Mouse (Mus musculus): ENCODE measurements around the gene Spa17. TPM values are rescaled to one million over a fixed set of nuclear protein-coding genes. Genes with fewer than 3 reads are reported as not detected.

Spa17 gene
- 13.8 TPM in 1 of 2 replicates, not detected in the other for total RNA-seq (2014; rRNA removed; ENCODE audit: low replicate concordance)
- polyA plus RNA-seq (2015; fragmentation: Nextera tagmentation; extraction: Ambion mirVana): 14.0 and 15.7 TPM in 2 replicates

DNA sequence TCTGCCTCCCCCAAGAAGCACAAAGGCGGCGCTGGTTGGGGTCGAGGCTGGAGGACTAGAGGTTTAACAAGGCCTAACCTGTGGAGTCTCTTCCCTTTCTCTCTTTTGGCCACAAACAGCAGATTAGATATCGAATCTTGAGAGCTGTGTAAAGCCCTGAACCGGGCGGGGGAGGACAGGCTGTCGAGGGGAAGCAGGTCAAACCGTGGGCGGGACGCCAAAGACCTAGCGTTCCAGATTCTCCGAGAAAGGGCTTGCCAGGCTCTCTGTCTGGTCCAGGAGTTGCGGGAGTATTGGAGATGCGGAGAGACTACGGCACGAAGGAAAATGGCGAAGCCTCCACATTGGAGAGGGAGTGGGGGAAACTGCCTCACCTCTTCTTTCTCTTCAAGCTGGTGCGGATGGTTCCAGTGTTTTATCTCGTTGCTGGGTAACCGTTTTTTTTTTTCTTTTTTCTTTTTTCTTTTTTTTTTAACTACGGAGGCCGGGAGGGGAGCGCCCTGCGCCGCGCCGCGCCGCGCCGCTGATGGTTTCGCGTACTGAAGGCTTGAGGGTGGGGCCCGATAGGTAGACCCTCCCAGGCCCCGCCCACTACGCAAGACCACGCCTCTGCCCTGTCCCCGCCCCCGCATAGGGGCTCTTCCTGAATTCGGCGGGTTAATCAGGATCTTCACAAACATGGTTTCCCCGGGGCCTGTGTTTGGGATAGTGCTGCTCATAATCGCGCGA lies at the start of gene Spa17:
Gene Spa17, minus strand, starts transcription at position 541 of the 729 bp plus-strand sequence.
- H3K9ac ChIP-seq (replicated peaks; ENCODE audit: low read depth, low read length): peak within 1 kb of the TSS; percentile 72
- peak within 1 kb of the TSS; percentile 62 for H3K4me3 ChIP-seq (ENCODE audit: low read depth, low read length)
- H3K27ac ChIP-seq (ENCODE audit: low read depth): peak within 1 kb of the TSS; percentile 87
- under 1% methylated on average over 45 of the region's 45 CpGs for WGBS
- TF ChIP-seq CTCF (IDR thresholded peaks at IDR 0.05; ENCODE audit: low read depth) (no peak), EP300 (IDR thresholded peaks at IDR 0.05; ENCODE audit: low read depth) (peak; percentile 21; the same call in 1 of the 2 replicates)
- H3K4me1 ChIP-seq (ENCODE audit: control insufficient read depth, insufficient read depth): 0 out of 2 replicates have a peak, but pooled peaks cover 7% of the 10 kb centered on the region
- no peaks in the 10 kb centered on the region for H3K27me3 ChIP-seq (ENCODE audit: control insufficient read depth, insufficient read depth, low read length)
- DNase-seq (ENCODE audit: low spot score): peak; percentile 93
- H3K9me3 ChIP-seq (replicated peaks; ENCODE audit: control insufficient read depth, low read length): no peaks in the 10 kb centered on the region
- peak; percentile 98 for ATAC-seq (ENCODE audit: insufficient read depth, low read depth)
- H3K4me2 ChIP-seq (ENCODE audit: low read depth, low read length): peak within 1 kb of the TSS; percentile 79
- H3K36me3 ChIP-seq (replicated peaks; ENCODE audit: control insufficient read depth, insufficient read depth, low read length): no peaks in the 10 kb centered on the region

- ATAC-seq (ENCODE audit: insufficient read depth, low read depth) (no peak), DNase-seq (ENCODE audit: low spot score) (no peak)
- H3K27me3 ChIP-seq (ENCODE audit: control insufficient read depth, insufficient read depth, low read length): no peaks in the 10 kb centered on the region
- no peak for TF ChIP-seq EP300 (IDR thresholded peaks at IDR 0.05; ENCODE audit: low read depth)
- TF ChIP-seq CTCF (IDR thresholded peaks at IDR 0.05; ENCODE audit: low read depth): no peak
- no peaks in the 10 kb centered on the region for H3K36me3 ChIP-seq (replicated peaks; ENCODE audit: control insufficient read depth, insufficient read depth, low read length)
- H3K4me1 ChIP-seq (ENCODE audit: control insufficient read depth, insufficient read depth): no peaks in the 10 kb centered on the region
- no peaks in the 10 kb centered on the region for H3K9me3 ChIP-seq (replicated peaks; ENCODE audit: control insufficient read depth, low read length)
- no peak overlapping the region for H3K27ac ChIP-seq (ENCODE audit: low read depth)
- WGBS: 46% methylated on average over 1 of the region's 1 CpGs
- H3K4me3 ChIP-seq (ENCODE audit: low read depth, low read length): no peak overlapping the region
- no peak overlapping the region for H3K4me2 ChIP-seq (ENCODE audit: low read depth, low read length)
- no peak overlapping the region for H3K9ac ChIP-seq (replicated peaks; ENCODE audit: low read depth, low read length)
Observed at GRCm38 (mm10) chr9:37663210-37663609, 49.7 kb upstream of the Spa17 start.

DNA sequence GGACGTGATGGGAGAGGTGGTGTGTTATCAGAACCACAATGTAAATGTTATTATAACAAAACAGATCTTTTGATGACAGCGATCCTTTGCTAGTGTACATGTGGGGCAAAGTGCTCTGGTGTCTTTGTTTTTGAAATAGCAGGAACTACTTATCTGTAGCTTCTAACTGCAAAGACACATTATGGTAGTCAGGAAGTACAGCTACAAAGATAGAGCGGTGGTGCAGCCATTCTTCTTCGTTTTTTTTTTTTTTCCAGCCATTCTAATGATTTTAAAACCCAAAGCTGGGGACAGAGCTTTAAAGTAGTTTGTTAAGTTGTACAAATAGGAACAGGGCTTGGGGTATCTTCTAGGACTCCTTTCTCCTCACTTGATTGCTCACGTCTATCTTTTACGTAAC lies 45.9 kb upstream of the Spa17 start:
- H3K4me3 ChIP-seq (ENCODE audit: low read depth, low read length): no peak overlapping the region
- 65% methylated on average over 6 of the region's 6 CpGs for WGBS
- ATAC-seq (ENCODE audit: insufficient read depth, low read depth) (no peak), DNase-seq (ENCODE audit: low spot score) (no peak)
- H3K4me2 ChIP-seq (ENCODE audit: low read depth, low read length): no peak overlapping the region
- TF ChIP-seq CTCF (IDR thresholded peaks at IDR 0.05; ENCODE audit: low read depth) (no peak), EP300 (IDR thresholded peaks at IDR 0.05; ENCODE audit: low read depth) (no peak)
- no peaks in the 10 kb centered on the region for H3K9me3 ChIP-seq (replicated peaks; ENCODE audit: control insufficient read depth, low read length)
- H3K4me1 ChIP-seq (ENCODE audit: control insufficient read depth, insufficient read depth): peaks cover 6% of the 10 kb centered on the region; the same call in 1 of the 2 replicates
- H3K36me3 ChIP-seq (replicated peaks; ENCODE audit: control insufficient read depth, insufficient read depth, low read length): peaks cover 5% of the 10 kb centered on the region; the same call in 1 of the 2 replicates
- no peak overlapping the region for H3K27ac ChIP-seq (ENCODE audit: low read depth)
- no peak overlapping the region for H3K9ac ChIP-seq (replicated peaks; ENCODE audit: low read depth, low read length)
- no peaks in the 10 kb centered on the region for H3K27me3 ChIP-seq (ENCODE audit: control insufficient read depth, insufficient read depth, low read length)

GRCm38 (mm10) chr9:37656931-37657481 lies 43.5 kb upstream of the Spa17 start, which contains the start of gene Tbrg1:
Gene Tbrg1, minus strand, starts transcription at chr9:37657312.
- H3K36me3 ChIP-seq (replicated peaks; ENCODE audit: control insufficient read depth, insufficient read depth, low read length): peaks cover 28% of the 10 kb centered on the region
- H3K4me1 ChIP-seq (ENCODE audit: control insufficient read depth, insufficient read depth): peaks cover 6% of the 10 kb centered on the region; the same call in 1 of the 2 replicates
- H3K4me3 ChIP-seq (ENCODE audit: low read depth, low read length): peak within 1 kb of the TSS; percentile 77
- peak within 1 kb of the TSS; percentile 74 for H3K4me2 ChIP-seq (ENCODE audit: low read depth, low read length)
- H3K27ac ChIP-seq (ENCODE audit: low read depth): peak within 1 kb of the TSS; percentile 80
- DNase-seq (ENCODE audit: low spot score) (peak; percentile 79), ATAC-seq (ENCODE audit: insufficient read depth, low read depth) (peak; percentile 91)
- H3K9me3 ChIP-seq (replicated peaks; ENCODE audit: control insufficient read depth, low read length): no peaks in the 10 kb centered on the region
- peak within 1 kb of the TSS; percentile 67 for H3K9ac ChIP-seq (replicated peaks; ENCODE audit: low read depth, low read length)
- no peaks in the 10 kb centered on the region for H3K27me3 ChIP-seq (ENCODE audit: control insufficient read depth, insufficient read depth, low read length)
- WGBS: under 1% methylated on average over 36 of the region's 36 CpGs
- TF ChIP-seq EP300 (IDR thresholded peaks at IDR 0.05; ENCODE audit: low read depth): 0 out of 2 replicates have a peak, but pooled peaks have one; percentile 42
- no peak for TF ChIP-seq CTCF (IDR thresholded peaks at IDR 0.05; ENCODE audit: low read depth)

DNA sequence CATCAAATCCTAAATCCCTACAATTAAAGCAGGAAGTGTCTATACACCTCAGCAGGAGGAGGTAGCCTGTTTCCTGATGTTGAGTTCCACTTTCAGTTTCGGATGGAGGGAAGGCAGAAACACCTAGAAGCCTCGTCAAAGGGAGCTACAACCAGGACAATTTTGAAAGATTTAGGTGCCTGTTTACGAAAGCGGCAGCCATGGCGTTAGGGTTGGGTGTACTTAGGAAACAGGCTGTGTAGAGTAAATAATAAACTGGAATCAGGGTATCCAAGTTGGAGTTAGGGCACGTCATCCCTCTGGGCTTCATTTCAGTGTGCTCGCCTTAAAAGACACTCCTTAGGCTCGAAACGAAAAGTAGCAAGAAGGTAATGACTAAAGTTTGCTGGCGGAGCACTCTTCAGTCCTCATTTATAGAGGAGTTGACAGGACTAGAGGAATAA lies 42.9 kb upstream of the Spa17 start:
- no peak for TF ChIP-seq EP300 (IDR thresholded peaks at IDR 0.05; ENCODE audit: low read depth)
- no peak for TF ChIP-seq CTCF (IDR thresholded peaks at IDR 0.05; ENCODE audit: low read depth)
- Histone ChIP-seq H3K9ac (replicated peaks; ENCODE audit: low read depth, low read length) (peak overlapping the region; percentile 67), H3K9me3 (replicated peaks; ENCODE audit: control insufficient read depth, low read length) (no peaks in the 10 kb centered on the region), H3K27ac (ENCODE audit: low read depth) (peak overlapping the region; percentile 80), H3K36me3 (replicated peaks; ENCODE audit: control insufficient read depth, insufficient read depth, low read length) (peaks cover 31% of the 10 kb centered on the region), H3K4me3 (ENCODE audit: low read depth, low read length) (peak overlapping the region; percentile 77), H3K4me1 (ENCODE audit: control insufficient read depth, insufficient read depth) (peaks cover 6% of the 10 kb centered on the region; the same call in 1 of the 2 replicates), H3K4me2 (ENCODE audit: low read depth, low read length) (peak overlapping the region; percentile 74), H3K27me3 (ENCODE audit: control insufficient read depth, insufficient read depth, low read length) (no peaks in the 10 kb centered on the region)
- DNase-seq (ENCODE audit: low spot score): peak; percentile 53
- ATAC-seq (ENCODE audit: insufficient read depth, low read depth): peak; percentile 10
- under 1% methylated on average over 10 of the region's 10 CpGs for WGBS
